Mouse (Mus musculus) T-cell, adult 2 months (primary cell): ENCODE measurements around the gene Trim69.
"Not testable (repeated sequence)": the region's sequence is repeated elsewhere in the genome, so short reads cannot be mapped to it uniquely, and the experiment has no call there.

Experiments used
- DNase-seq: peaks from one replicate; pipeline ENCODE4 v3.0.0; 2022; ENCODE audit warnings: low spot score

Trim69 gene

DNA sequence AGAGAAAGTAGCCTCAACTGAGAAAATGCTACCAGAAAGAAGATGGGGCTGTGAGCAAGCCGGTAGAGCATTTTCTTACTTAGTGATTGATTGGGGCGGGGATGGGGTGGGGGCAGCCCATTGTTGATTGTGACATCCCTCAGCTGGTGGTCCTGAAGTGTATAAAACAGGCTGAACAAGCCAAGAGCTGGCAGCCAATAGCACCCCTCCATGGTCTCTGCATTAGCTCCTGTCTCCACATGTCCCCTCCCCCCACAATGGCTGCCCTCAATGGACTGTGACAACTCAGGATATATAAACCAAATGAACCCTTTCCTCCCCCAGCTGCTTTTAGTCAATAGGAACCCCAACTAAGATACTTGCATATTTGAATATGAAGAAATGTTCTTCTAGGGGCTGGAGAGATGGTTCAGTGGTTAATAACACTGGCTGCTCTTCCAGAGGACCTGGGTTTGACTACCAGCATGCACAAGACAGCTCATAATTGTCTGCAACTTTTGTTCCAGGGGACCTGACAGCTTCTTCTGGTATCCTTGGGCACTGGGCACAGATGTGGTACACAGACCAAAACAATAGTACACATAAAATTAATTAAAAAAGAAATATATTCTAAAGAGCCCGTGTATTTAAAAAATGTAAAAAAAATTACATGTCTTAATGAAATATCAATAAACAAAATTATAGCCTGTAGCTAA lies 50.2 kb downstream of the Trim69 start:
- DNase-seq = no peak

DNA sequence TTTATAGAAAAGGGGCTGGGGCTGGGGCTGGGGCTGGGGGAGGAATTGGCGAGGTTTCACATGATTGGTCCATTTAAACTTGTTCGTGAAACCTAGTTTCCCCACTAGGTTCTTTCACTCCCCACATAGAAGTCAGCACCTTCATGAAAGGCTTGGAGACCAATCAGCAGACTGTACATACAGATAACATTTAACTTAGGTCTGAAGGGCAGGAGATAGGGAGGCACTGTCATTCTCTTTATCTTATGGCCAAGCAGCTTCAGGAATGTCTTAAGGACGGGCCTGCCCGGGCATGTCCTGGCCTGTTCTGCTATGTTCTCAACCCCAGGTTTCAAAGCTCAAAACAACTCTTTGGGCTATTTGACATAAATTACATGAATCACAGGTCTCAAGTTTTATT lies 56.6 kb downstream of the Trim69 start:
- DNase-seq = not testable (repeated sequence)

DNA sequence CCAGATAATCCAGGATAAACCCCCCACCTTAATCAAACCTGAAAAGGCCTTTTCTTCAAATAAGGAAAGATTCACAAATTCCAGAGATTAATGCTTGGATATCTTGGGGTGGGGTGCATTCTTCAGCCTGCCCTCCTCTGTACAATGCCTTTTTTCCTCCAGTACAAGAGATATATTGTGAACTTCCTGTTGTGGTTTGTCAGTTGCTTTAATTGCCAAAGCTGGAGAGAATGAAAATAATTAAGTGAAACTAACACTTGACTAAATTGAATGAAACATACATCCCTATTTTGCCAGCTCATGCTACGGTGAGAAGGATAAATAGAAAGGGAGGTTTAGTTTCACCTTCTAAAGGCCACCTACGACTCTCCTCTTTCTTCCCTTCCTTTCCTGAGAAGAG lies 57.7 kb downstream of the Trim69 start:
- DNase-seq = no peak

DNA sequence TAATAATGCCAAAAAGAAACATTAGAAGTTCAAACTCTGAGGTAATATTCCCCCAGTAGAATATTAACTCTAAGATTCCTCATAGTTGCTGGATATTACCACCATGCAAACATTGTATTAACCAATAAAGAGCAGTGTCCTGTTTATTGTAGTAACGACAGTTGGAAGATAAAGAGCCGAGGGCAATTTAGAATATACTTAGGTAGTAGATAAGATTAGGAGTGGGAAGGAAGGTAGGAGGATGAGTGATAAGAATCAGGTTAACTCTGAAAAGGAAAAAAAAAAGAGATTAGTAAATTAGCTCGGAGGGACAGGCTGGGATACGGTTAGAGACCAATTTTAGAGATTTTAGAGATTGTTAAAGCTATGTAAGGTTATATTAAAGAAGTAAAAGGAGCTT lies 60.9 kb downstream of the Trim69 start:
- DNase-seq = no peak

DNA sequence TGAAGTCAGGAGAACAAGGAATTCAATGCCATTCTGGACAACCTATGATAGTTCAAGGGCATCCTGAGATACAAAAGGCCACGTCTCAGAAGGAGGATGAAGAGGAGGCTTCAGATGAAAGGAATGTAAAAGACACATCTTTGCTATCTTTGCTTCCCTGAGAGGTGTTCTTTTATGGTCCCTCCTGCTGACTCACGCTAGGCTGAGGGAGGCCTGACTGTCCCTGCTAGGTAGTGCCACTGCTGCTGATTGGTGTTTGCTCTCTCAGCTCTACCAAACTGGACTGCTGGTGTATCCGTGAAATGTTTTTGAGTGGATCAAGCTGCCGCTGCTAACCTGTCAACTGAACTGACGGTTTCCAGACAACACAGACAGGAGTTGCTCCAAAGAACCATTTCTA lies 61.3 kb downstream of the Trim69 start:
- no peak for DNase-seq

DNA sequence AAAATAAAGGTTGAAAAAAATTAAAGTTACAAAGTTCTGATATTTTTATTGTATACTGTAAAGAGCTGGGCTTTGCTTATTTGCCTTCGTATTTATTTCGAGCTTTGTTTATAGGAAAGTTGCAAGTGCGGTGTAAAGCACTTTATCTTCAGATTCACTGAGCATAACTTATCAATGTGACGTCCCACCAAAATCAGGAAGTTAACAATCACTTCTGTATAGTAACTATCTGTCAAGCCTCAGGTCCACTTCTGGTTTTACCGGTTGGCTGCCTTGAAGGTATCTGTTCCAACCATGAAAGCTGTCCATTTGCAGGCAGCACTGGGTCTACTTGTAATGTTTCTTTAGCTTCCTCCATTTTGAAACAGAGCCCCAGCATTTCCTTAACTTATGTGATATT lies 61.8 kb downstream of the Trim69 start:
- DNase-seq = no peak

DNA sequence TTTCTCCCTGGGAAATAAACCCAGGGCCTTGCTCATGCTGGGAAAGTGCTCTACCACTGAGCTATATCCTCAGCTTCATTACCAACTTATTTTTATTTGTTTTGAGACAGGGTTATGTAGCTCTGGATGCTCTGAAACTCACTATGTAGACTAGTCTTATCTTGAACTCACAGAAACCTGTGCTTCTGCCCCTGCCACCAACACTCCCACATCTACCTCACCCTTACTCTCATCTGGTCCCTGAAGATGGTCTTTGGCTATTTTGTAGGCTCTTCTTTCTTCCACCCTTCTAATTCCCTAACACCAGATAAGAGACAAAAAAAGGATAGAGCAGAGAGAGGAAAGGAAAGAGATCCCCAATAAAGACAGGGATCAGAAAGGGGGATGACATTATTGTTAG lies 63.2 kb downstream of the Trim69 start:
- DNase-seq = no peak
